Mouse (Mus musculus) liver, embryonic 14.5 days (tissue): ENCODE data around the gene Tstd2. TPM values are rescaled to one million over a fixed set of nuclear protein-coding genes. Genes with fewer than 3 reads are reported as not detected.

Source experiments
- ATAC-seq: fragments of 200-750 bp; cut with Nextera tagmentation; 2 replicates; pipeline ENCODE4 v1.8.0; 2017; ENCODE audit warnings: moderate number of reproducible peaks, mild to moderate bottlenecking, moderate library complexity; ENCODE audit not compliant: insufficient read depth
- DNase-seq, 3 experiments: peaks; one replicate each; pipeline ENCODE4 v3.0.0-alpha.2; 2012 to 2013; ENCODE audit warnings: low read depth in 3 of 3, low spot score in 3 of 3
- H3K27ac ChIP-seq: fragments of 300-500 bp; sonication (generic); 2 replicates; pipeline ENCODE4 v1.5.1; 2014; ENCODE audit warnings: moderate library complexity, mild to moderate bottlenecking, control low read depth, inconsistent platforms
- H3K27me3 ChIP-seq: fragments of 300-500 bp; sonication (generic); 2 replicates; pipeline ENCODE4 v1.6.1; 2014; ENCODE audit warnings: mild to moderate bottlenecking, low read length, moderate library complexity; ENCODE audit not compliant: control insufficient read depth, insufficient read depth
- H3K36me3 ChIP-seq: fragments of 300-500 bp; sonication (generic); replicated peaks from 2 replicates; pipeline ENCODE4 v1.6.1; 2014; ENCODE audit warnings: low read depth; ENCODE audit not compliant: control insufficient read depth, insufficient read depth
- H3K4me1 ChIP-seq, 2 experiments: fragments of 200-500 bp in 1 of 2; fragments of 300-500 bp in 1 of 2; sonication (generic) in 1 of 2; replicated peaks; 2 replicates each; pipeline ENCODE4 v1.6.1; 2012 to 2014; ENCODE audit warnings: antibody characterized with exemption in 1 of 2, inconsistent platforms in 1 of 2, low read length in 1 of 2; ENCODE audit not compliant: control insufficient read depth in 2 of 2, insufficient read depth in 2 of 2
- H3K4me2 ChIP-seq: fragments of 300-500 bp; sonication (generic); 2 replicates; pipeline ENCODE4 v1.6.1; 2014; ENCODE audit warnings: low read depth, mild to moderate bottlenecking, control low read depth, moderate library complexity
- H3K4me3 ChIP-seq, 2 experiments: fragments of 200-500 bp in 1 of 2; fragments of 300-500 bp in 1 of 2; sonication (generic) in 1 of 2; 2 replicates each; pipeline ENCODE4 v1.5.1; 2012 to 2014; ENCODE audit warnings: low read depth in 2 of 2, low read length in 2 of 2, mild to moderate bottlenecking in 2 of 2, control low read depth in 1 of 2, inconsistent platforms in 1 of 2, moderate library complexity in 1 of 2; ENCODE audit not compliant: insufficient read depth in 1 of 2
- H3K9ac ChIP-seq: fragments of 300-500 bp; sonication (generic); replicated peaks from 2 replicates; pipeline ENCODE4 v1.6.1; 2014; ENCODE audit warnings: mild to moderate bottlenecking, control low read depth, moderate library complexity
- H3K9me3 ChIP-seq: fragments of 300-500 bp; sonication (generic); 2 replicates; pipeline ENCODE4 v1.6.1; 2016; ENCODE audit warnings: low read length, mixed read lengths; ENCODE audit not compliant: control insufficient read depth
- CTCF ChIP-seq: IDR thresholded peaks from 2 replicates; pipeline ENCODE4 v1.5.1; 2016; ENCODE audit warnings: antibody characterized with exemption, low read depth, control low read depth
- EP300 ChIP-seq: IDR thresholded peaks from 2 replicates; pipeline ENCODE4 v1.6.1; 2016; ENCODE audit warnings: antibody characterized with exemption, low read depth
- WGBS: fragments of 180-500 bp; shearing (Covaris S2); extraction: QIAGEN DNeasy Blood & Tissue Kit; methylation state at CpG from one replicate; pipeline ENCODE4 v1.1.7; 2014; ENCODE audit not compliant: insufficient replicate concordance; 5-methylcytosine and 5-hydroxymethylcytosine counted together
- polyA plus RNA-seq, 2 experiments: library from polyadenylated mRNA; depleted of rRNA in 1 of 2; stranded (reverse) in 1 of 2; unstranded in 1 of 2; fragments of >200 nt; fragmentation: Nextera tagmentation in 1 of 2; extraction: Ambion mirVana in 1 of 2; gene quantifications; 2 replicates each; pipeline versions ENCODE4 v1.2.1 to v1.2.3; 2012 to 2014

The Tstd2 gene
- polyA plus RNA-seq, 2 experiments, result 3.8 to 6.0 TPM

DNA sequence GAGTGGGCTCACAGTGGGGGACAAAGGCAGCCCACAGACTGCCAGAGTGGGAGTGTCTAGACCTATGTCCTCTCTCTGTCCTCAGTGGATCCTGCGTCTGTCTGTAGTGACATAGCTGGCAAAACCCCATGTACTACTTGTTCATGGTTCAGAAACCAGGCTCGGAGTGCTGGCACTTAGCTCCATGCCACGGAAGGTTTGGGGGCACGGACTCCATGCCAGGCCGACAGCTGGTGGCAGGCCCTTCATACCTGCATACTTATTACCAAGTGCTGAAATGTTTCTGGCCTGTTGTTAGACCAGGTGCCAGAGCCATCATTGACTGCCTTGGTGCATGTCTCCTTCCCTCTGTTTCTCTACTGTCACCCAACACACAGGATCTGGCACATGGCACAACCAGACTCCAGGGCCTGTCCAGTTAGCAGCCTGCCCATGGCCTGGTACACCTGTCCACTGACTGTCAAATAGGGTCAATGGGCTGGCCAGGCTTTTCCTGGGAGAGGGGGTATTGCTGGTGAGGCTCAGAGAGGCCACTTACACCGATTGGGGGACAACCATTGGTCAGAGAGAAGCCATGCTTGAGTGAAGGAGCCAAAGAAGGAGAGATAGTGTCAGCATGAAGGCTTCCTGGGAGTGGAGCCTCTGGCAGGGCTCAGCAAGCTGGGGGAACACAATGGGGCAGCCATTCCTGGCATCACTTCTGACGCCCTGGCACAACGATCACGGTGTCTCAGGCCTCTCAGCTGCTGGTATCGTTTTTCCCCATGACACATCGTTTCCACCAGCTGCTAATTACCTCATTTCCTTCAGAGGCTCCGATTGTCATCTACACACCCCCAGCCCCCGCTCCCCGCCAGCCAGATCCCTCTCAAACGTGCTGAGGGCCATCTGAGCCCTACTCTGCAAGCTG lies 43.3 kb downstream of the Tstd2 start:
- no peak for DNase-seq
- Histone ChIP-seq H3K9me3 (no peaks in the 10 kb centered on the region), H3K4me3 (no peak overlapping the region), H3K27ac (no peak overlapping the region), H3K27me3 (no peaks in the 10 kb centered on the region), H3K4me2 (no peak overlapping the region), H3K4me1 (no peaks in the 10 kb centered on the region), H3K9ac (no peak overlapping the region), H3K36me3 (peaks cover 100% of the 10 kb centered on the region)
- 60% methylated on average over 15 of the region's 15 CpGs for WGBS
- TF ChIP-seq CTCF (no peak), EP300 (no peak)
- ATAC-seq, result no peak

DNA sequence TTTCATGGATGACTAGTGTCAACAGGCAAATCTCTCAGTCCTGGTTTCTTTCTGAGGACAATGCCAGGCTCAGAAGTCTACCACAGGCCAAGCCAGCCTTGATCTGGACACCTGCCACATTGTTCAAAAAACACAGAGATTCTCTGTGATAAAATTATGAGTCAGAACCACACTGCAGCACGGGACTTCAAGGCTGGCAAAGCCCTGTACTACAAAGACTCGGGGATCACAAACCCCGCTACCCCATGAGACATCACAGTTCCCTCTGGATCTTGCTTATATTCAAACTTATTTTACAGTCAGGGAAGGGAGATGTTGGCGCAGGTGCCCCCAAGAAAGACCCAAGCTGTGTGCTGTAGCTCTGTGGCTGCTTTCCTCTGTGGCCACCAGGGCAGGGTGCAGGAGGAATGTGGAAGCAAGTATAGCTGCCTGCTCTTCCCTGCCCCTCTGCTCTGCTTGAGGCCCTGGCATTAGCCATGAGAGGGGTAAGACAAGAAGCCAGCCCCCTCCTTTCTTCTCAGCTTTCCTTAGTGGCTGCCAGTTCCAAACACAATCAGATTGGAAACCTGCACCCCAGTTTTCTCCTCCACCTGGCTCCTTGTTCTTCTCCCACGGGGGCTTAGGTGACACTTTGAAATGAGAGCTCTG lies 45.9 kb downstream of the Tstd2 start:
- Histone ChIP-seq H3K9ac (no peak overlapping the region), H3K27me3 (no peaks in the 10 kb centered on the region), H3K27ac (no peak overlapping the region), H3K36me3 (peaks cover 97% of the 10 kb centered on the region), H3K4me1 (no peaks in the 10 kb centered on the region), H3K4me2 (no peak overlapping the region), H3K4me3 (no peak overlapping the region), H3K9me3 (no peaks in the 10 kb centered on the region)
- ATAC-seq, result no peak
- TF ChIP-seq CTCF (no peak), EP300 (no peak)
- WGBS, result 87% methylated on average over 5 of the region's 5 CpGs
- DNase-seq, result no peak

DNA sequence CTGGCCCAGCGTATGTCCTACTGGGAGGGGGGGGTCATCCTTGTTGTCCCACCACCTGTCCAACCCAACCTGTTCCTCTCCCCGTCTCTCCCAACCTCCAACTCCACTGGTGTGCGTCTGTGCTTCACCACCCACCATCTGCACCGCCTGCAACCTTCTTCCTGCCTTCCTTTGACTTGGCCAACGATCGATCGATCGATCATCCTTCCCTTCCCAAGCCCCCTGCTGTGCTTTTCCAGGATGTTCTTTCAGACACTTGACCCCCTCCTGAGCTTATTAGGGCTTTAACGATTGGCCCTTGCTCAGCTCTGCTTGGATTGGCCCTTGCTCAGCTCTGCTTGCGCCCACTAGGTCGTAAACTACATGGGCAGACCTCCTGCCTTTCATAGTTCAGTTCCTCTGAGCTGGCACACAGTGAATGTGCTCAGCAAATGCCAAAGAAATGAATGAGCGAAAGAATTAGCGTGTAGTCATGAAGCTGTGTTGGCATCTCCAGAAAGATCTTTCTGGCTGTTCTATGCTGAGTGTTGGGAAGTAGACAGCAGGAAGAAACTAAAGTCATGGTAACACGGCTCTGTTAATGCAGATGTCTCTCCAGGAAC lies 48.9 kb downstream of the Tstd2 start:
- 89% methylated on average over 14 of the region's 14 CpGs for WGBS
- Histone ChIP-seq H3K9ac (no peak overlapping the region), H3K4me2 (no peak overlapping the region), H3K27me3 (no peaks in the 10 kb centered on the region), H3K9me3 (no peaks in the 10 kb centered on the region), H3K4me1 (no peaks in the 10 kb centered on the region), H3K4me3 (no peak overlapping the region), H3K36me3 (peaks cover 95% of the 10 kb centered on the region), H3K27ac (no peak overlapping the region)
- ATAC-seq, result no peak
- TF ChIP-seq EP300, result no peak
- TF ChIP-seq CTCF, result no peak
- no peak for DNase-seq

DNA sequence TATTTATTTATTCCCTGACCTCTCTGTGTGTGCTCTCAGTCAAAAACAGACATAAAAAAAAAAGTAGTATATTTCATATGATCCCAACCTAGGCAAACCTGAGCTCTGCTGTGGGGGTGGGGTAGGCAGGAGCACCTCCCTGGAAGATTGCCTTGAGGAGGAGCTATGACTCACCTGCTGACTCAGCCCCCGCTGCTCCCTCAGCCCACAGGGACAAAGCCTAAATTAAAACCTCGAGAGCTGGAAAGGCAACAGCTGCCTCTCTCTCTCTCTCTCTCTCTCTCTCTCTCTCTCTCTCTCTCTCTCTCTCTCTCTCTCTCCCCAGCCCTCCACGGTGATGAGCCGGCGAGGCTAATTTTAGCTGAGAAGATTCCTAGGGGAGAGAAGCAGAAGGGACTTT lies 50.6 kb downstream of the Tstd2 start:
- ATAC-seq (no peak), DNase-seq (no peak)
- no peak overlapping the region for H3K4me2 ChIP-seq
- H3K27me3 ChIP-seq, result no peaks in the 10 kb centered on the region
- H3K27ac ChIP-seq, result no peak overlapping the region
- H3K4me1 ChIP-seq, result no peaks in the 10 kb centered on the region
- H3K4me3 ChIP-seq, result no peak overlapping the region
- no peaks in the 10 kb centered on the region for H3K9me3 ChIP-seq
- H3K36me3 ChIP-seq, result peaks cover 95% of the 10 kb centered on the region
- 69% methylated on average over 5 of the region's 5 CpGs for WGBS
- no peak for TF ChIP-seq EP300
- TF ChIP-seq CTCF, result no peak
- H3K9ac ChIP-seq, result no peak overlapping the region

DNA sequence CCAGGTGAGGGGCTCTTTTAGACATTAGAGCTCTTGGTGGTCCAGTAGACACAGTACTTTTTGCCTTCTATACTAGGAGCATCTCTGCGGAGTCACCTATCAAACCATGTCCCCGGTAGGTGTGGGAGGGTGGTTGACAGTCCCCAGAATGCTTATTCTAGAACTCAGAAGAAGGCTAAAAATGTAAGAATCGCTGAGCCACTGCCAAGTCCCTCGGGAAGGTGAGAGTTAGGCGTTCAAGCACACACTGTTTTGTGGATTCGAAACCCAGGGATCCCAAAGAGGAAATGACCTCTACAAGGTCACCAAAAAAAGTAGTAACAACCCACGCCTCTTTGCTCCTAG lies 51.1 kb downstream of the Tstd2 start:
- no peak overlapping the region for H3K27ac ChIP-seq
- H3K27me3 ChIP-seq, result no peaks in the 10 kb centered on the region
- TF ChIP-seq EP300, result no peak
- no peak for TF ChIP-seq CTCF
- no peak overlapping the region for H3K4me3 ChIP-seq
- no peak overlapping the region for H3K4me2 ChIP-seq
- H3K36me3 ChIP-seq, result peaks cover 95% of the 10 kb centered on the region
- H3K4me1 ChIP-seq, result no peaks in the 10 kb centered on the region
- DNase-seq (no peak), ATAC-seq (no peak)
- no peak overlapping the region for H3K9ac ChIP-seq
- no peaks in the 10 kb centered on the region for H3K9me3 ChIP-seq
- 73% methylated on average over 7 of the region's 7 CpGs for WGBS
